Mouse (Mus musculus) liver, adult (tissue): ENCODE results near the gene Prkci.

Experiments used
- GATA4 ChIP-seq: IDR thresholded peaks from 2 replicates; pipeline ENCODE4 v1.6.1; 2014; ENCODE audit warnings: mild to moderate bottlenecking, low read length; ENCODE audit not compliant: insufficient replicate concordance

Gene Prkci

GRCm38 (mm10) chr3:30995283-30995898 is at the start of gene Prkci:
TSS of gene Prkci (plus strand) at chr3:30995747.
- TF ChIP-seq GATA4, result peak; percentile 21; the same call in 1 of the 2 replicates

- TF ChIP-seq GATA4, result no peak
Observed at GRCm38 (mm10) chr3:30951652-30952051, 43.9 kb upstream of the Prkci start.

DNA sequence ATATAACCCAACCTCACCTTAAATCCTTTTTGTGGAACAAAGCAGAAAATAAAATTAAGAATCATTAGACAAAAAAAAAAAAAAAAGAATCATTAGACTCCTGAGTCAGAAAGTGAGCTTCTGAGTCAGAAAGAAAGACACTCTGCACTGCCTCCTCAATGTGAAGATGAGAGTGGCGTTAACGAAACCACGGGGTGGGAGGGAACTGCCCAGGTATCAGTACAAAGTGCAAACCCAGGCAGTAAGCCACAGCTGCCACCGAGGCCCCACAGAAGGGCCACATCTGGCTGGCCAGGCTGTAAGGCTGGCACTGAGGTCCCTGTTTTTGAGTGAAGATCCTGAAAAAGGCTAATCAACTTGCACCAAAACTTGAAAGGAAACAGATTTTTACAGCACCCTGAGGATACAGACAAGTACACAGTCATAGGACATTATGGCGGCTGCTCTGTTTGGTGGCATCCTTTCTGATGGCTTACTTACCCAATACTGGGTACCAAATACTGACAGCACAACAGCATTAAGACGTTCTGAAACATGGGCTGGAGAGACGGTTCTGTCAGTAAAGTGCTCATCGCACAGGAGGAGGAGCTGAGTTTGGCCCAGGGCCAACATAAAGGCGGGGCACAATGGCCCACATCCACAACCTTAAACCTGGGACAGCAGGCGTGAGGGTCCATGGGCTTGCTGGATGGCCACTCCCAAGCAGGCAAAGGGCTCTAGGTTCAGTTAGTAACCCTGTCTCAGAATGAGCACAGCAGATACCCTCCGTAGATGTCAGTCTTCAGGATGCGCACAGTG is 43.1 kb upstream of the Prkci start:
- TF ChIP-seq GATA4, result no peak

DNA sequence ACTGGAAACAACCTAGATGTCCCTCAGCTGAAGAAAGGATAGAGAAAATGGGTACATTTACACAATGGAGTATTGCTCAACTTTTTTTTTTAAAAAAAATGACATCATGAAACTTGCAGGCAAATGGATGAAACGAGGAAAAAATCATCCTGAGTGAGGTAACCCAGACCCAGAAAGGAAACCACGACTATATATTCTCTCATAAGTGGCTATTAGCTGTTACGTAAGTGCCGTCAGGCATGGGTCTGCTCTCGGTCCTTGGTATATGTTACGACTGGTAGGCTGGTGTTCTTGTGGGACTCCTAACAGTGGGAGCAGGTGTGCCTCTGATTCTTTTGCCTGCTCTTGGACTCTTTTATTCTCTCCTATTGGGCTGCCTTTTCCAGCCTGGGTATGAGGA is 39.2 kb upstream of the Prkci start:
- no peak for TF ChIP-seq GATA4

- TF ChIP-seq GATA4, result no peak
Observed at GRCm38 (mm10) chr3:30958709-30959108, 36.8 kb upstream of the Prkci start.

DNA sequence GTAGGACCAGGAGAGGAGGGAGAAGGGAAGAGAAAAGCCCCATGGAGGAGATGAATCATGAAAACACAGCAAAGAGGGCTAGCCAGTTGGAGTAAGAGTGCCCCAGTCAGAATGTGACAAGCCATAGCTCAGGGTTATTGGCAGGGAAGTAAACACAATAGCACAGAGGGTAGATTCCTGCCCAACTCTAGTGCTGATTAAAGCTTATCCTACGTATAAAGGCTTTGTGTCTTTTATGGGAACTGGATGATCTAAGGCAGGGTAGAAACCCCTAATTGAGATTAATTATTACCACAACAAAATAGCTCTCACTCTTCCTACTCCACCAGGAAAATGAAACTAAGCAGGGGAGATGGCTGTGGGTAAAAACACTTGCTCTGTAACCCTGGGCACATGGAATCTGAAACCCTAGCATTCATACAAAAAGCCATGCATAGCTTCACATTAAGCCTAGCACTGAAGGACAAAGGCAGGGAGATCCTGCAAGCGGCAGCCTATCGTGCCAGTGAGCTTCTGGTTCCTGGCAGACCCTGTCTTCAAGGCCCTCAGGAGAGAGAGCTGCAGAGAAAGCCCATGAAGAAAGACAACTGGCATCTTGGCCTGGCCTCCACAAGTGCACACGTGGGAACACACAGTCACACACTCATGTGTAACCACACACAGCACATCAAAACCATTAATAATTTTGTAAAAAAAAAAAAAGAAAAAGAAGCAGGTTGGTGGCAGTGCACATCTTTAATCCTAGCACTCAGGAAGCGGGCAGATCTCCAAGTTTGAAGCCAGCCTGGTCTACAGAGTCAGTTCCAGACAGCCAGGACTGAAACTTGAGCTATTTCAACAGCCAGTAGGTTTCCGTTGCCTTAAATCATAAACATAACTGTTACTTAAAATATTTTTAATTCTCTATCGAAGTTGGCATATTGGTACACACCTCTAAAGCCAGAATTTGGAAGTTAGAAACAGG is 35.4 kb upstream of the Prkci start:
- no peak for TF ChIP-seq GATA4

GRCm38 (mm10) chr3:30963100-30963499 is 32.4 kb upstream of the Prkci start:
- no peak for TF ChIP-seq GATA4

GRCm38 (mm10) chr3:30964216-30964615 is 31.3 kb upstream of the Prkci start:
- no peak for TF ChIP-seq GATA4

GRCm38 (mm10) chr3:30965644-30966043 is 29.9 kb upstream of the Prkci start:
- TF ChIP-seq GATA4, result no peak

- TF ChIP-seq GATA4, result no peak
Observed at GRCm38 (mm10) chr3:30968531-30969092, 26.9 kb upstream of the Prkci start.

- TF ChIP-seq GATA4, result no peak; the same call in 1 of the 2 replicates
Observed at GRCm38 (mm10) chr3:30969104-30969581, 26.4 kb upstream of the Prkci start, which contains the start of gene Phc3. TSS of gene Phc3 (minus strand) at chr3:30969415.

GRCm38 (mm10) chr3:30975102-30975754 is 20.3 kb upstream of the Prkci start:
- no peak for TF ChIP-seq GATA4

GRCm38 (mm10) chr3:30976991-30977603 is 18.4 kb upstream of the Prkci start:
- TF ChIP-seq GATA4, result no peak

- no peak for TF ChIP-seq GATA4
Observed at GRCm38 (mm10) chr3:30981616-30982380, 13.7 kb upstream of the Prkci start.
